Mouse (Mus musculus) erythroblast, embryonic 14.5 days (primary cell): ENCODE results near the gene Ccdc40.

Source experiments
- GATA1 ChIP-seq: IDR thresholded peaks from 2 replicates; pipeline ENCODE4 v1.6.1; 2012; ENCODE audit warnings: low read length, inconsistent platforms, mixed read lengths
- TAL1 ChIP-seq: IDR thresholded peaks from 3 replicates; pipeline ENCODE4 v1.6.1; 2012; ENCODE audit warnings: low read length, inconsistent platforms, mixed read lengths

DNA sequence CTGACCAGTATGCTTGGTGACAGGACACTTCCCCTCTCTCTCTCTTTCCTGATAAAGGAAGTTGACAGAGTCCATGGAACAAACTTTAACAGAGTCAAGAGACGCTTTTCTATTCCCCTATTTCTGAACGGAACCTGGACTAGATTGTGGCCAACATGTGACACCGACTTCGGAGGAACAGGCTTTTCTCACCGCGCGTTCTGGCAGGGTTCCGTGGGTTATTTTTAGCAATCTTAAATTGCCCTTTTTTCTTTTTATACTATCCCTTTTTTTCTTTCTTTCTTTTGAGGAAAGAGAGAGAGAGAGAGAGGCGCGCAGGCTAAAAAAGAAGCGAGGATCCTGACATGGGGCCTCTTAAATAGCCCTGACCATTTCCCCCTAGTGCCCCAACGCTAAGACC, 781 bp upstream of the Ccdc40 start:
- no peak for TF ChIP-seq TAL1
- no peak for TF ChIP-seq GATA1
